Mouse (Mus musculus) lung, postnatal 0 days (tissue): Measurements from ENCODE around the gene Ooep.

Source experiments
- CTCF ChIP-seq: IDR thresholded peaks from 2 replicates; pipeline ENCODE4 v1.5.1; 2016; ENCODE audit warnings: antibody characterized with exemption, mild to moderate bottlenecking
- EP300 ChIP-seq: IDR thresholded peaks from 2 replicates; pipeline ENCODE4 v1.6.1; 2016; ENCODE audit warnings: antibody characterized with exemption, mild to moderate bottlenecking, control low read depth

DNA sequence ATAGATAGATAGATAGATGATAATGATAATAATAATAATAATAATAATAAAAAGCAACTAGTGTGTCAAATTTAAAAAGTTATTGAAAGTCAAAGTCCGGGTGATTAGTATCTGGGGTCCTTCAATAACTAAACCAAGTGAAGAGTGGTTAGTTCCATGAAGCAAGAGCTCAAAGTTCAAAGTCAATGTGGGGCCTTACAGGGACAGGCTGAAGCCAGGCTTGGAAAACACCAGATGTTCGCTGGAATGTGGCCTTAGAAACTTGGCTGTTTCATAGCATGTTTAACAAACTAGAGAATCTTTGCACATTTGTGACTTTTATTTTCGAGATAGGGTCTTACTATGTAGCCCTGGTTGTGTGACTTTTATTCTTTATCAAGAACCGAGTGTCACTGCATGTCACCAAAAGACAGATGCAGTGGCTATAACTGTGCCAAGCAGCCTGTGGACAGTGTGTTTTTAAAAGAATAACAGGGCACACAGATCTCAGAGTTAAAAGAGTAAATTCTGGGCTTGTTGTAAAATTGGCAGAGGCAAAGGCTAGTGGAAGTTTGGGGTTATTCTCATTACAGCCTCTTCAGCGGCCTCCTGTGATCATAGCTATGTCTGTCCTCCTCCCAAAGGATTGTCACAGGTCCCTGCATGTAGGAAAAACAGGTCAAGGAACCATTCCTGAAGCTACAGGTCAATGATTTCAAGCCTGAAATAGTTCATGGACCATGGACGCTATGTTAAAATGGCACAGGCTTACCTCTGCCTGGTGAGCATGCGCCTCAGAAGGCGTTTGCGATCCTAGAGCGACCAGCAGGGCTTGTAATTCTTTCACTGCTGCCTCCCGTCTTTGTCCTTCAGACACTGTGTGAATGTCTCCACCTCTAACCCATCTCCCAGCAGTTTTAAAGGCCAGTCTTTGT lies 23.6 kb downstream of the Ooep start:
- TF ChIP-seq EP300: no peak
- TF ChIP-seq CTCF: no peak
